Mouse (Mus musculus) cortical plate, adult 2 months (tissue): ENCODE results near the gene 6430548M08Rik. TPM values are rescaled to one million over a fixed set of nuclear protein-coding genes. Genes with fewer than 3 reads are reported as not detected.
A peak's percentile ranks its signal among the peaks of the same experiment; 100 is the strongest.

Experiments used
- H3K27ac ChIP-seq: fragments of 200-500 bp; 2 replicates; pipeline ENCODE4 v1.5.1; 2012; ENCODE audit warnings: low read length, control low read depth, inconsistent platforms; ENCODE audit not compliant: insufficient read depth
- H3K4me1 ChIP-seq: fragments of 200-500 bp; 2 replicates; pipeline ENCODE4 v1.6.1; 2011; ENCODE audit warnings: low read length; ENCODE audit not compliant: control insufficient read depth, insufficient read depth
- H3K4me3 ChIP-seq: fragments of 200-500 bp; 2 replicates; pipeline ENCODE4 v1.5.1; 2011; ENCODE audit warnings: mild to moderate bottlenecking, low read length, control low read depth; ENCODE audit not compliant: insufficient read depth
- CTCF ChIP-seq: fragments of 200-500 bp; IDR thresholded peaks from 2 replicates; pipeline ENCODE4 v1.5.1; 2011; ENCODE audit warnings: mild to moderate bottlenecking, control low read depth, low read length; ENCODE audit not compliant: insufficient read depth; ENCODE audit errors: extremely low read depth
- POLR2A ChIP-seq: fragments of 200-500 bp; IDR thresholded peaks from 2 replicates; pipeline ENCODE4 v1.6.1; 2011; ENCODE audit warnings: mild to moderate bottlenecking, low read length, control low read depth; ENCODE audit not compliant: insufficient read depth; ENCODE audit errors: extremely low read depth
- polyA plus RNA-seq: library from polyadenylated mRNA; depleted of rRNA; stranded (reverse); fragments of >200 nt; gene quantifications from 2 replicates; pipeline ENCODE4 v1.2.3, GENCODE M21; 2012; rRNA removed

The 6430548M08Rik gene
- 144 and 149 TPM in 2 replicates for polyA plus RNA-seq

DNA sequence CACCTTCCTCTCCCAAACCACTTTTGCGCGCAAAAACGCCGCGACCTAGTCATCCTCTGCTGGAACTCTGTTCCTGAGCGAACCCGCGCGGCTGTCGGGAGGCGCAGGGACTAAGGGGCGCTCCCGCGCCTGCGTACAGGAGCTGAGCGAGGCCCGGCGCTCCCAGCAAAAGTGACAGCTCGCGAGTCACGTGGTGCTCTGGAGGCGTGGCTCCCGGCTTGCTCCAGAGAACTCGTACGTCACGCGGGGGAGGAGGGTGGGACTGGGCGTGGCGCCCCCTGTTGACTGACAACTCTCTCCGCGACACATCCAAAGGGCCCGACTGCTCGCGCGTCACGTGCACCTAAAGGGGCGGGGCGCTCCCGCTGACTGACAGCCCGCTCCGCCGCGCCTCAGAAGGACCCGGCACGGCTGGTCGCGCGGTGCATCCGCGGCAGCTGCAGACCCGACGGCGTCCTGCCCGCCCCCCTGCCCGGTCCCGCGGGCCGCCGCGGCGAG, at the start of gene 6430548M08Rik:
TSS of gene 6430548M08Rik (plus strand) at position 395 of the 498 bp plus-strand sequence.
- Histone ChIP-seq H3K4me1 (peaks cover 6% of the 10 kb centered on the region; the same call in 1 of the 2 replicates), H3K4me3 (peak within 1 kb of the TSS; percentile 71), H3K27ac (peak within 1 kb of the TSS; percentile 61)
- no peak for TF ChIP-seq CTCF
- TF ChIP-seq POLR2A: peak; percentile 85

DNA sequence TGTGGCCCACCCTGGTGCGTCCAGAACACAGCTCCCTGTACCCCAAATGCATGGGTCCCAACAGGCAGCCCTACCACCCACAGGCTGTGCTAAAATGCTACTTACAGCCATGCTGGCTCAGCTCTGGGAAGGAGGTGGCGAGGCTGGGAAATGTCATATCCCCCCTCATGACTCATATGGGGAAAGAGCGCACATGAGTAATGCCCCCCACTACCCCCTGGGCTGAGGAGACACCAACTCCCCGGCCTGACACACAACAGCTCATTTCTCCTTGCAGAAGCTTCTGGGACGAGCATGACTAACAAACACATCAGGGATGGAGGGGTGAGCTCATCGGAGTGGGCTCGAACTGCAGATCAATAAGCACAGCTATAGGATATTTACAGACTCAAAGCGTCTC, 48.3 kb upstream of the 6430548M08Rik start:
- Histone ChIP-seq H3K27ac (no peak overlapping the region), H3K4me1 (no peaks in the 10 kb centered on the region), H3K4me3 (no peak overlapping the region)
- TF ChIP-seq CTCF (no peak), POLR2A (no peak)

DNA sequence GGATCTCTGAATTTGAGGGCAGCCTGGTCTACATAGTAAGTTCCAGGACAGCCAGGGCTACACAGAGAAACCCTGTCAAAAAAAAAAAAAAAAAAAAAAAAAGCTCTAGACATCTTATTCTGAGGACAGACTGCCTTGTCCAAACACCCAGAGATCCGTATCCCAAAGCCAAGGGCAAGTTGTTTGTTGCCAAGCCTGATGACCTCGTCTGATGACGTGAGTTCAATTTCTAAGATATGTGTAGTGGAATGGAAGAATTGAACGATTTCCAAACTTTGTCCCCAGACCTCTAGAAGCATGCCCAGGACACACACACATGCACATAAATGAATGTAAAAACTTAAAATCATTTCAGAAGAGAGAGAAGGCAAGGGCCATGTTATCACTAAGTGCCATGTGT, 47.7 kb upstream of the 6430548M08Rik start:
- H3K4me1 ChIP-seq: no peaks in the 10 kb centered on the region
- H3K27ac ChIP-seq: no peak overlapping the region
- no peak overlapping the region for H3K4me3 ChIP-seq
- TF ChIP-seq CTCF (no peak), POLR2A (no peak)

DNA sequence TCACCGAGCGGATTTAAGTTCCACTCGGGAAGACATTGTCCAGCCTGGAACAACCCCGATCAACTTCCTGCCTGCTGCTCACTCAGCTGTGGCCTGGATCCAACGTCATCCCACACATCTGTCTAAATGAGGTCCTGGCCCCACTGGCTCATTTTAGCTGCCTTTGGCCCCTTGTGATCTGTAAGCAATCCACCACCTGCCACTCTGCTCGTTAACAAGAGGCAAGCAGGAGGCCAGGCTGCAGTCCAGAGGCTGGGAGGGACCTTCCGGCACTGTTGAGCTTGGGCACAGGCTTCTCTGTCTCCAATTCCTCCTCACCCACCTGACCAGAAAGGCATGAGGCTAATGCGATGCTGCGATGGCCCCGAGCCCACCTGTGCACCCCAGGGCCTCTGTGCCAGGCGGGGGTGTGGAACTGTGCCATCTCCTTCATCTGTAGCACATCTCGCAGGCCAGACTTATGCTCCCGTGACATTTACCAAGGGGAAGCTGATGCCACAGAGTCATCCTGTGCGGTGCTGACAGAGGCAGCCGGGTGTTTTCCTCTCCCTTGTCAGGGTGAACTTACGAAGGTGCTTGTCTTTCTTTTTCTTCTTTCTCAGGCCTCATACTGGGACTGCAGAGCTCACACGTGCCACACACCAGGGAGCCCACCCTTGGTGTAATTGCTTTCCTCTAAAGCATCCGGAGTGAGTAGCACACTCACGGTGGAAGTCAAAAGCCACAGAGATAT, 45.9 kb upstream of the 6430548M08Rik start:
- H3K4me1 ChIP-seq: no peaks in the 10 kb centered on the region
- no peak overlapping the region for H3K4me3 ChIP-seq
- TF ChIP-seq CTCF (no peak), POLR2A (no peak)
- H3K27ac ChIP-seq: no peak overlapping the region

DNA sequence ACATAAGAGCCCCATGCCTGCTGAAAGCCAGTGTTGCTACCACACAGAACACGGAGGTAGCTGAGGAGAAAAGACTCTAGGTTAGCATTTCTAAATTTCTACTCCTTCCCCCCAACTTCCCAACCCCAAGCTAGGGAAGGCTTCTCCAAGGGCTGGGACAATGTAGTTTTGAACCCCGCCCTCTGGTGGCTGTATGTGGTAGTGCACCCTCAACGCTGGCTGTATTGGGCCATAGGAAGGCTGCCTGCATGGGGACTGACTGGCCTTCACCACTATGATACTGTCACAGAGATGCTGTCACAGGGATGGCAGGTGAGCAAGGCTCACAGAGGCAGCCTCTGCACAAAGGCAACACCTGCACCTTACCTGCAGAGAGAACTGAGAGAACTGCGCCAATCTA, 42.3 kb upstream of the 6430548M08Rik start:
- Histone ChIP-seq H3K4me3 (no peak overlapping the region), H3K4me1 (no peaks in the 10 kb centered on the region), H3K27ac (no peak overlapping the region)
- TF ChIP-seq CTCF: peak; percentile 91
- no peak for TF ChIP-seq POLR2A

DNA sequence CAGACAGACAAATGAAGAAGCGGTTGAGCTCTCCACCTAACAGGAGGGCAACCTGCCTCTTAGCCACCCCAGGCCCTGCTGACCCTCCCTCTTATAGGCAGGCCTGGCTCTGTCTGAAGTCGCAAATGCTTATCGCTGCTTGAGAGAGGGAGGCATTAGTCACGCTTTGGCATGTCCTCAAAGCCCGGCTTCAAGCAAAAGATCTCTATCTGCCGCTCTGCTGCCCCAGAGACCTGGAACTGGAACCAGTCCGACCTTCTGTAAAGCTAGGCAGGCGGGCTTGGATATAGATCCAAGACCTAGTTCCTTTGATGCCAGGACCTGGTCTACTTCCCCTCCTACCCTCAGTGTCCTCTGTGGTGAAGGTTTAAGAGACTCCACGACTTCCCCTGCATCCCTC, 41.7 kb upstream of the 6430548M08Rik start:
- Histone ChIP-seq H3K27ac (no peak overlapping the region), H3K4me1 (no peaks in the 10 kb centered on the region), H3K4me3 (no peak overlapping the region)
- TF ChIP-seq POLR2A (no peak), CTCF (no peak)

DNA sequence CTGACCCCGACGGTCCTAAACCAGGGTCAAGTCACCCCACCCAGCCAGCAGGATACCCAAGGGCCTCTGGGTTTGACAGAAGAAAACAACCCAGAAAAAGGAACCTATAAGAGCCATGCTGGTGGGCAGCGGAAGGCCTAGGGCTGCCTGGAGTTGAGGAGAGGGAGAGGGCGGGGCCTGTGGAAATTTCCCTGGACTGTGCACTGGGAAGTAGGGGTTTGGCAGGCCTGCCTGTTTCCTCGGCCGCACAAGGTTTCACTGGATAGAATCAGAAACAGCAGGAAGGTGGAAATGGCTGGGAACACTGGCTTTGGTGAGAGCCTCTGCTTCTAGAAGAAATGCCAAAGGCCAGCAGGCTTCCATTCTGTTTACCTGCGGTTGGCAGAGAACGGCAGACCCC, 41.1 kb upstream of the 6430548M08Rik start:
- H3K27ac ChIP-seq: no peak overlapping the region
- no peak overlapping the region for H3K4me3 ChIP-seq
- no peaks in the 10 kb centered on the region for H3K4me1 ChIP-seq
- TF ChIP-seq CTCF (no peak), POLR2A (no peak)

DNA sequence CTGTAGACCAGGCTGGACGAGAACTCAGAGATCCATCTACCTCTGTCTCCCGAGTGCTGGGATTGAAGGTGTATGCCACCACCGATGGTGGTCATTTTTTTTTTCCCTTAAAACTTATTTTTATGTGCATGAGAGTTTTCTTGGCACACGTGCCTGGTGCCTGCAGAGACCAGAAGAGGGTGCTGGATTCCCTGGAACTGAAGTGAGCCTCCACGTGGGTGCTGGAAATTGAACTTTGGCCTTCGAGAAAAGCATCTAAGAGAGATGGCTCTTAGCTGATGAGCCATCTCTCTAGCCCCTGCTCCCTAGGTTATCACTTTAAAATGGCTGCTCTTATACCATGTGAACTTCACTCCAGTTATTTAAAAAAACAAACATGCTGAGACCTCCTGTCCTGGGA, 39.4 kb upstream of the 6430548M08Rik start:
- H3K4me3 ChIP-seq: no peak overlapping the region

DNA sequence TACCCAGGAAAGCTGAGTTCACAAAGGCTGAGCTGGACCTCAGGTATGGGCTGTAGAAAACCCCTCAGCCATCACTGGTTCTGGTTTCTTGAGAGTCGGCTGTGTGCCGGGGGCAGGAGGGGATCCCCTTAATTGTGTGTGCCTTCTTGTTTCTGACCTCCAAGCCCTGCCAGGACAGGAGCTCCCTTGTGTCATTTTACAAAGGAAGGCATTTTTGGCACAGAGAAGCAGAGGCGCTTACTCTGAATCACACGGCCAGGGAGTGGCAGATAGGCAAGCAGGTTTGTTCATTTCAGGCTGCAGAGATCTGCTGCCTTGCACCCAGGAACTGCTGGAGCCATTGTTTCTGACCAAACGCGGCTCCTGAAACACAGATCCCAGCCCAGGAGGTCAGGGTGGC, 38.6 kb upstream of the 6430548M08Rik start:
- TF ChIP-seq CTCF: no peak
- no peak for TF ChIP-seq POLR2A
- no peak overlapping the region for H3K4me3 ChIP-seq
- H3K4me1 ChIP-seq: no peaks in the 10 kb centered on the region
- H3K27ac ChIP-seq: no peak overlapping the region

More for the DNA sequence above, 39.4 kb upstream of the 6430548M08Rik start:
- no peak for TF ChIP-seq POLR2A
- TF ChIP-seq CTCF: no peak
- no peak overlapping the region for H3K27ac ChIP-seq
- H3K4me1 ChIP-seq: no peaks in the 10 kb centered on the region

DNA sequence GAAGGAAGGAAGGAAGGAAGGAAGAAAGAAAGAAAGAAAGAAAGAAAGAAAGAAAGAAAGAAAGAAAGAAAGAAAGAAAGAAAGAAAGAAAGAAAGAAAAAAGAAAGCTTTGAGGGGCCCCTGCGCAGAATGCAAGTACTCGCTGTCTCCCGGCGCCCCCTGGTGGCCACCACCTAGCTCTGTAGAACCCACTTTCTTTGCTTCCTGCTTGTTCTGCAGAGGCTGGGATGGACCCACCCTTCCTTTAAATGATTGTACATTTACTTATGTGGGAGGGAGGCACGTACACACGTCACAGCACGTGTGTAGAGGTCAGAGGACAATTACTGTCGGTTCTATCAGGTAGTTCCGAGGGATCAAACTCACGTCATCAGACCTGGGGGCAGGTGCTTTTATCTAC, 35.9 kb upstream of the 6430548M08Rik start:
- TF ChIP-seq POLR2A (no peak), CTCF (peak; percentile 65)
- no peaks in the 10 kb centered on the region for H3K4me1 ChIP-seq
- no peak overlapping the region for H3K4me3 ChIP-seq
- no peak overlapping the region for H3K27ac ChIP-seq
